Mouse (Mus musculus) lung, postnatal 0 days (tissue): Measurements from ENCODE around the gene Gpx5.

Source experiments
- CTCF ChIP-seq: IDR thresholded peaks from 2 replicates; pipeline ENCODE4 v1.5.1; 2016; ENCODE audit warnings: antibody characterized with exemption, mild to moderate bottlenecking
- EP300 ChIP-seq: IDR thresholded peaks from 2 replicates; pipeline ENCODE4 v1.6.1; 2016; ENCODE audit warnings: antibody characterized with exemption, mild to moderate bottlenecking, control low read depth

GRCm38 (mm10) chr13:21259677-21260113 lies 32.8 kb downstream of the Gpx5 start:
- TF ChIP-seq CTCF (no peak), EP300 (no peak)
